Mouse (Mus musculus): ENCODE measurements around the gene Gja1.

Gene Gja1

DNA sequence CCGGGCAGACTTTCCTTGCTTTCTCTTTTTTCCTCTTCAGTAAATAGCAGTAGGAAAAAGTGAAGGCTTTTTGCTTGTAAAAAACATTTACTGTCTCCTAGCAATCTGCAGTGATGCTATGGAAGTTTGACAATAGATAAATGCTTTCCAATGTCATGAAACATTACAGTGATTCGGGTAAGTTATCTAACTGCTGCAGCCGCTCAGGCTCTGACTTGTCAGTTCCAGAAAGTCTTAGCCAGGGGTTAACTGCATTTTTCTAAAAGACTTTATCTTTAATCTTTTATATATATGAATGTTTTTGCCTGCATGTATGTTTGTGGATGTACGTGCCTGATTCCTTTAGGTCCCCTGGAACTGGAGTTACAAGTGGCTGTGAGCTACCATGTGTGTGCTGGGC is 45.4 kb downstream of the Gja1 start:
- no peak for DNase-seq

DNA sequence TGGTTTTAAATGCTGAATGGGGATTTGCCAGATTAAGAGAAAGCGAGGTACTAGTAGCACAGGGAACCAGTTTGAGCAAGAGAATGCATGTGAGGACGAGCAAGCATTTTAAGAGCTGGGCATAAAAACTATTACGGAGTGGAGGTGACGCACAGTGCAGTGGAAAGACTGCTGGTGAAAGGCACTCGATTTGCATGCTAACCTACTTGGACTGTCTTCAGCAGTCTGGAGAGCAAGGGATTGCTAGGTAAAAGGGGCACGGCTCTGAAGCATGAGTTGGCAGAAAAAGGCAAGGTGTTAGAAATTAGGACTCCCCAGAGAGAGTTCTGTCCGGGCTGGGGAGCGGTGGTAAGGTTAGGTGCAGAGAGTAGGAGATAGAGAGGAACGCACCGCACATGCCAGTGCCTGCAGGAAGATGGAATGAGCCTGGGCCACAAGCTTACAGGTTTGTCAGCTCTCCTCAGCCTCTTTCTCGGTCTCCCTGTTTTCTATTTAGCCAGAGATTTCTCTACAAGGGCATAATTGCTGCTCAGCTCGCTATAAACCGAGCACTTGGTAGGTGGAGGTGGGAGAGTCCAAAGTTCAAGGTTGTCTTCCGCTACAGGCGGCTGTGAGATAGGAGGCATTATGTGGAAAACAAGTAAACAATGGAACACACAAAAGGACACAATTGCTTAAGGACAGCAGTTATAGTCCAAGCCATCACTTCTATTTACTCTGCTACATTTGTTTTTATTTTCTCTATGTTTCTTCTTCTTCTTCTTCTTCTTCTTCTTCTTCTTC is 48.1 kb downstream of the Gja1 start:
- no peak for DNase-seq

DNA sequence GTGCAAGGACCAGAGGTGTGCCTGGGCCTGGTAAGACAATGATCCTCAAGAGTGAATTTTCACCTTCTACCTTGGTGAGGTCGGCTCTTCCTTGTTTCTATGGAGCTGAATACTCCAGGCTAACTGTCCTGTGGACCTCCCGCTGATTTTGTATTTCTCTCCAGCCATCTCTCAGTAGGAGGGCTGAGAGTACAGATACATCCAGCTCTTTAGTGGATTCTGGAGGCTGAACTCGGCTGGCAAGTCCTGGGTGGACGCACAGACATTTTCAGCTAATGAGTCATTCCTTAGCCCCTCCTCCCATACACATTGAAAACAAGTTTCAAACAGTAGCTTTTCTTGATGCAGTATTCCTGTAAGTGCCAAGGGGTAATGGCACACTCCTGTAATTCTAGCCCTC is 49.2 kb downstream of the Gja1 start:
- DNase-seq, result no peak

DNA sequence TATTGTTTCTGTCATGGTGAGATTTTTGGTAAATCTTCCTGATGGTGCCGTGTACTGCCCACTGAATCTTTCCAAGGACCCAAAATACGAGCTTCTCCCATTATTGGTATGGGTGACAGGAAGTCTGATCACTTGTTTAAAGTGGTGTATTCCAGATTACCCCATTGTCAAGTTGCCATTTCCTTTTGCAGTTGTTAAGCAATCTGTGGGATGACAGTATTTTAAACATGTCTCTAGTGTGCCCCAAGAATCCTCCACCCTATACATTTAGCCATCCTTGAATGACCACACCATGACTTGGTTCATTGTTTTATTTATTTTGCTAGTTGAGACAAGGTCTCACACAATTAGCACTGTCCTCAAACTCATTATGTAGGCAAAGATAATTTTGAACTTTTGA is 50.3 kb downstream of the Gja1 start:
- no peak for DNase-seq

DNA sequence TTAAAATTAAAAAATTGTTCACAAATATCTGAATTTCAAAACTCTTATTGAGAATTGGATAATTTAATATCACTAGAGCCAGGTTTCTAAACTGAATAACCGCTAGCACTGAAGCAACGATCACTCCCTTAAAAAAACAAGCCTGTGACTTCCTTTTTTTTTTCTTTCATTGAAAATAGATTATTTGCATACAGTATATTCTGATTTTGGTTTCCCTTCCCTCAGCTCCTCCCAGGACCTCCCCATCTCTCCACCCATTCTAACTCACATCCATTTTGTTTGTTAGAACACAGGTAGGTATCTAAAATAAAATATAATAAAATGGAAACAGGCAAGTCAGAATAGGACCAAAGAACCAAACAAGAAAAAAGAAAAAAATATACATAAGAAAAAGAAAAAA is 50.7 kb downstream of the Gja1 start:
- no peak for DNase-seq

DNA sequence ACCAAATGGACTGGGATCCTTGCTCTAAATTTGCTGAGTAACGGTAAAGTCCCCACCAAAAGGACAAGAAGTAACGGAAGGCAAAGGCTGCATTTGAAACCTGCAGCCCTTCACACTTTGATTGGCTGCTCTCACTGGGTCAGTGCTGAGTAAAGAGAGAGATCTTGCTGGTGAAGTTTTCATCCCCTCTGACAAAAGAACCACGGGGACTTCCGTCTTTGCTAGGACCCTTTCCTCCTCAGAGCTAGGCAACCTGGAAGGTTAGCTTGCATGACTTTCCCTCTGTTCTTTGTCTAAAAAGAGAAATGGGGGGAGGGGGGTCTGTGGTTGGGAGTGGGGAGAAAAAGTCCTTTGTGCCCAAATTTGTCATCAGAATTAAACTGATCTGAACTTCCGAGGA is 51.9 kb downstream of the Gja1 start:
- no peak for DNase-seq

DNA sequence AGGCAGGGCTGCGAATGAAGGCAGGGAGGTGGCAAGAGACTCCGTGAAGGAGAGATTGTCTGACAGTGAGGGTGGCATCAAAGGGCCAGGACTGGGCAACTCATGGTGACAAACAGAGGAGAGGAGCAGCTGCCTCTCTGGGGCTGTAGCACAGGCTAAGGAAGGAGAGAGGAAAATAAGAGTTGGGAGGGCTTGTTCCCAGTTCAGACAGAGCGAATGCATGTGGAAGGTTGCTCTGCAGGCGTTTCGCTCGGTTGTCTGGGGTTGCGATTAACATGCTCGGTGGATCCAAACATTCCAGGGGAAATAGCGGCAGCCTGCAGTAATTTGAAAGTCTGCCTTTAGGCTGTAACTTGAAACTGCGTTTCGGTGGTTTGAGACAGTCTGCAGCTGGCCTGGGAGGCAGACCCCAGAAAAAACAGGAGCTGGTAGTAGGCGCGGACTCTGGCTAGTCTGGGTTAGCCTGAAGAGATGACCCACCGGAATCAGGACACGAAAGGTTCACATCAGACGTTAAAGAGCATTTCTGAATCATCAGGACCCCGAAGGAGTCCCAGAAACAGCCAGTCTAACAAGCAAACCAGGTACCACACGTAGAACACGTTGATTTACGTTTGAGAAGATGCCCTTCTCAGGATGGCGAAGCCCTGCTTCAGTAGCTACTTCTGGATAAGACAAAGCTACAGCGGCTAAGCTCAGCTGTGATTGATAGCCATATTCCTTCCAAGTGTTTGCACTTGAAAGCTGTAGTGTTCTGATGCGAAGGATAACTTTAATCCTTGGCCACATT is 54.7 kb downstream of the Gja1 start:
- DNase-seq, result no peak

DNA sequence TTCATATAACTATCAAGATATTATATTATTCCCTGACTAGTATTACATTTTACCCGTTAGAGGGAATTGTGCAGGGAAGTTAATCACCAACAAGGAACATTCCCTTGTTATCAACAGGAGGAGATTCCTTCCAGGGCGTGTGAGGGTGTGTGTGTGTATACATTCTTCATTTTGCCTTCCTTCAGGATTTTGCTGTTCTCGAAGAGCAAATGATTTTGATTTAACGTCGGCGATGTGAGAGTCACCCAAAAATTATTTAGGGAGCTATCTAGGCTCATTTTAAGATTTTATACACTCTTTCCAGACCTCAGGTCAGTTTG is 55.2 kb downstream of the Gja1 start:
- DNase-seq, result no peak

DNA sequence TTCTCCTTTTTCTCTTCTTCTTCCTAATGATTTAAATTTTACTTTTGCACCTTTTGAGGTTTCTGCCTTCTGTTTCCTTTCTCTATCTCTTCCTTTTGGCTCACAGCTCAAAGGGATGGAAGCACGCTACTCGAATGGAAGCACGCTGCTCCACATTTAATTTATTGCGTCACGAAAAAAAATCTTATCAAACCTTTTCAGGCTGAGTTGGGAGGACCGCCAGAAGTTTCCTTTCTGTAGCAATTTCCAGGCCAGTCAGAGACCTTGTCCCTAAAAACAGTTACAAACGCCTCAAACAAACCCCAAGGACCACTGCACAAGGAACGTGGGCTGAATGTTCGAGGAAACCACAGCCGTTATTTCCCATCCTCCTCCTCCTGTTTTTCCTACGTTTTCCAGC is 60.2 kb downstream of the Gja1 start:
- DNase-seq, result no peak

DNA sequence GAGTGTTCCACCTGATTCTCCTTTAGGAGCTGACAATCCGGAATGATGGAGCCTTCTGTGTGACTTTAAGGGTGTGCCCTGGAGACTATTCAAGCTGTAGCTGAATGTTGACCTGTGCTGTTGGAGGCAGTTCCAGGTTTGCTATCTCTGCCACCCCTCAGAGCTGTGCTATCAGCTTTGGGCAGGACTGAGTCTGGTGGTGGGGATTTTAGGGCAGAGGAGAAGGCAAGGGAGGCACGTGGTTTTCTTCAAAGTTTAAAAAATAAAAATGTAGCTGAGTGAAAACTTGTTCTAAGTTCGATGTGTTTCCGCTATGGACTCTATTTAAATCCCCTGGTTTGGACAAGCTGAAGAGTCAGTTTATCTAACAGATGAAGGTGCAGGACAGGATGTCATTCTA is 62.5 kb downstream of the Gja1 start:
- DNase-seq, result no peak

DNA sequence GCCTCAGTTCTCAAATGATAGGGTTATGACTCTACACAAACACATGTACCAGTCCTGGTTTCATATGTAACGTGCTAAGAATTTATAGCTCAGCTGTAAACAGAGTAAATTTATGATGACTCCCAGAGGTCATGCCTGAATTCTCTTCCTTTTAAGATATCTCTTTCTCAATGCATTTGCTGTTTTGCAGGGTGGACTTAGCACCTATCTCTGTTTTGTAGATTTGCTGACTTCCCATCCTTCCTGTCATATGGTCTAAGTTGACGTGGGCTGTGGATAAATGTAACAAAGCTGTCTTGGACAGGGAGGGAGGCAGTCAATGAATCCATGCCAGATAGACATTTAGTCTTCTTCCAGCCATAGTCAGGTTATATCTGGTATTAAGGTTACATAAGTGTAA is 67.3 kb downstream of the Gja1 start:
- no peak for DNase-seq

DNA sequence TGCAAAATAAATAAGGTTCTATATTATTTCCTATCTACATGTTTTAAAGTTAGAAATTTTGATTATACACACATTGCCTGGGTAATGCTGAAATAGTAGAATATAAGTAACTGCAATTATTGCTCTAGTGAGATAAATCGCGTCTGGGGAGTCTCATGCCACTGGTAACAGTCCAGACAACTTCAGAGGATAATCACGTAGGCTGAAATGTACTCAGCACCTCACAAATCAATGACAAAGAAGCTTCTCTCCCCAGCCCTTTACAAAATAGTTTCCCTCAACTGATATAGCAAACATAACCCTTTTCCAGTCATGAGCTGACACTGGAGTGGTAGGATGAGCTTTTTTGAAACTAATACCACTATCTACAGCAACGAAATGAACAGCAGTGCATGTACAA is 71.9 kb downstream of the Gja1 start:
- no peak for DNase-seq
